Mouse (Mus musculus): ENCODE data around the gene Ddx4.

- TF ChIP-seq CTCF (IDR thresholded peaks at IDR 0.05; ENCODE audit: borderline replicate concordance, insufficient read depth, low read length), result no peak
- no peak for TF ChIP-seq POLR2A (IDR thresholded peaks at IDR 0.05; ENCODE audit: low read depth, low read length)
Observed at GRCm38 (mm10) chr13:112570768-112571167, 81.5 kb downstream of the Ddx4 start.
